In the genomic region with DNA sequence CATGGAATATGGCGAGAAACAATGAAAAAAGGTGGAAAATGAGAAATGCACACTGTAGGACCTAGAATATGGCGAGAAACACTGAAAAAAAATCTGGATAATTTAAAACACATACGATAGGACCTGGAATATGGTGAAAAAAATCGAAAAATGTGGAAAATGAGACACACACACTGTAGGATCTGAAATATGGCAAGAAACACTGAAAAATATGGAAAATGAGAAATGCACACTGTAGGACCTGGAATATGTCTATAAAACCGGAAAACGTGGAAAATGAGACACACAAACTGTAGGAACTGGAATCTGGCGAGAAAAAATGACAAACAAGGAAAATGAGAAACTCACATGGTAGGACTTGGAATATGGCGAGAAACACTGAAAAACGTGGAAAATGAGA, we compare ENCODE assay signal across 8 mouse cellular contexts.
DNase-seq lines count a peak whose midpoint lies in the region; ATAC-seq and TF ChIP-seq lines count a peak whose summit lies in the region.

No protein-coding gene starts in this region.

- H3K4me3 ChIP-seq in kidney, postnatal 0 days (replicated peaks; ENCODE audit: low read depth, low read length): no peak overlapping the region
- H3K4me3 ChIP-seq in hindbrain, embryonic 15.5 days: no peak overlapping the region

- peaks cover 25% of the 10 kb centered on the region for H3K9me3 ChIP-seq in kidney, postnatal 0 days (replicated peaks; ENCODE audit: low read length)
- peaks cover 35% of the 10 kb centered on the region for H3K9me3 ChIP-seq in hindbrain, embryonic 15.5 days

- no peaks in the 10 kb centered on the region for H3K36me3 ChIP-seq in kidney, postnatal 0 days (ENCODE audit: insufficient read depth, low read length)
- H3K36me3 ChIP-seq in hindbrain, embryonic 15.5 days: no peaks in the 10 kb centered on the region

- DNase-seq in kidney, postnatal 0 days (ENCODE audit: low spot score): no peak
- no peak for DNase-seq in kidney, postnatal 25 days
- DNase-seq in ZHBTc4 (ENCODE audit: low read depth, low spot score): peak; percentile 2
- DNase-seq in right cerebral cortex, postnatal 25 days: no peak
- no peak for DNase-seq in left cerebral cortex, adult 8-10 months (ENCODE audit: low spot score in 2 of 2)
- no peak for DNase-seq in adrenal gland, adult 8-10 months

- no peak overlapping the region for H3K27ac ChIP-seq in kidney, postnatal 0 days
- H3K27ac ChIP-seq in hindbrain, embryonic 15.5 days (replicated peaks): no peak overlapping the region

- ATAC-seq in kidney, postnatal 0 days (replicated peaks; ENCODE audit: low FRiP score, low read depth): peak; percentile 65
- 0 out of 2 replicates have a peak, but pooled peaks have one; percentile 63 for ATAC-seq in hindbrain, embryonic 15.5 days (ENCODE audit: low FRiP score, low read depth)
- peak; percentile 18; the same call in 1 of the 2 replicates for ATAC-seq in monocyte, adult 5-6 weeks (replicated peaks; ENCODE audit: insufficient number of reproducible peaks, low FRiP score, low TSS enrichment, poor library complexity, severe bottlenecking)

- no peaks in the 10 kb centered on the region for H3K4me1 ChIP-seq in kidney, postnatal 0 days (replicated peaks; ENCODE audit: insufficient read depth, low read length)
- H3K4me1 ChIP-seq in hindbrain, embryonic 15.5 days (replicated peaks): no peaks in the 10 kb centered on the region

- no peak overlapping the region for H3K4me2 ChIP-seq in kidney, postnatal 0 days (ENCODE audit: low read length)
- no peak overlapping the region for H3K4me2 ChIP-seq in hindbrain, embryonic 15.5 days

- 80% methylated on average over 9 of the region's 9 CpGs for WGBS in kidney, postnatal 0 days
- 72% methylated on average over 9 of the region's 9 CpGs for WGBS in hindbrain, embryonic 15.5 days

- H3K9ac ChIP-seq in kidney, postnatal 0 days (ENCODE audit: low read depth, low read length): no peak overlapping the region
- no peak overlapping the region for H3K9ac ChIP-seq in hindbrain, embryonic 15.5 days

- no peaks in the 10 kb centered on the region for H3K27me3 ChIP-seq in kidney, postnatal 0 days (ENCODE audit: insufficient read depth, low read length)
- H3K27me3 ChIP-seq in hindbrain, embryonic 15.5 days: no peaks in the 10 kb centered on the region

- TF ChIP-seq CTCF in kidney, postnatal 0 days (IDR thresholded peaks at IDR 0.05; ENCODE audit: low read depth): no peak
